ENCODE assay signal across 19 mouse cellular contexts in the genomic region with DNA sequence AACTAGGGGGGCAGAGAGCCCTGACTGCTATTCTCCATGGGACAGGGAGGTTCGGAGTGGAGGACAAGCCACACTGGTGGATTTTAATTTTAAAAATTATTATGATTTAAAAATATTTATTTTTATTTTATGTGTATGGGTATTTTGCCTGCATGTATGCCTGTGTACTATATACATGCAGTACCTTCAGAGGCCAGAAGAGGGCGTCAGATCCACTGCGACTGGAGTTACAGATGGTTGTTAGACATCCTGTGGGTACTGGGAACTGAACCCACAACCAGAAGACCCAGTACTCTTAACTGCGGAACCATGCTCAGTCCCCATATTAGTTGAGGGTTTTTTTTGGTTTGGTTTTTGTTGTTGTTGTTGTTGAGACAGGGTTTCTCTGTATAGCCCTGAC. TPM values are rescaled to one million over a fixed set of nuclear protein-coding genes. Genes with fewer than 3 reads are reported as not detected.
DNase-seq lines count a peak whose midpoint lies in the region; ATAC-seq and TF ChIP-seq lines count a peak whose summit lies in the region.
"Had no signal": no experiment of that assay in that cellular context is flagged by ENCODE, and none has a peak within 500 bp of the region (broad histone marks: within the 10 kb centered on the region; RNA-seq: fewer than 3 reads in every experiment).

No protein-coding gene starts in this region.

- H3K36me3 ChIP-seq in hindbrain, postnatal 0 days (ENCODE audit: insufficient read depth, low read length) = peaks cover 64% of the 10 kb centered on the region
- peaks cover 98% of the 10 kb centered on the region for H3K36me3 ChIP-seq in hindbrain, embryonic 10.5 days
- H3K36me3 ChIP-seq in midbrain, postnatal 0 days (ENCODE audit: insufficient read depth, low read length) = peaks cover 85% of the 10 kb centered on the region
- 0 out of 2 replicates have a peak, but pooled peaks cover 3% of the 10 kb centered on the region for H3K36me3 ChIP-seq in midbrain, embryonic 11.5 days (ENCODE audit: control insufficient read depth, insufficient read depth, low read length)
- H3K36me3 ChIP-seq in splenic B cell, adult 2 months (ENCODE audit: control insufficient read depth, insufficient read depth, low read length, poor library complexity, severe bottlenecking) = no peaks in the 10 kb centered on the region

- TF ChIP-seq POLR2A in bone marrow macrophage, adult 2 months (IDR thresholded peaks at IDR 0.05; ENCODE audit: borderline replicate concordance, low read depth, low read length) = no peak

- H3K27ac ChIP-seq in hindbrain, postnatal 0 days = no peak overlapping the region
- no peak overlapping the region for H3K27ac ChIP-seq in hindbrain, embryonic 10.5 days
- H3K27ac ChIP-seq in midbrain, postnatal 0 days (ENCODE audit: low read depth, low read length) = no peak overlapping the region
- H3K27ac ChIP-seq in midbrain, embryonic 11.5 days (ENCODE audit: low read depth, low read length) = no peak overlapping the region
- no peak overlapping the region for H3K27ac ChIP-seq in bone marrow macrophage, adult 2 months (ENCODE audit: insufficient read depth, low read depth, low read length)
- H3K27ac ChIP-seq: heart, embryonic 13.5 days; intestine, embryonic 15.5 days; limb, embryonic 10.5 days; neural tube, embryonic 15.5 days; stomach, embryonic 15.5 days had no signal

- no peaks in the 10 kb centered on the region for H3K4me1 ChIP-seq in hindbrain, postnatal 0 days (ENCODE audit: insufficient read depth, low read length)
- H3K4me1 ChIP-seq in hindbrain, embryonic 10.5 days (replicated peaks) = no peaks in the 10 kb centered on the region
- H3K4me1 ChIP-seq in midbrain, postnatal 0 days (ENCODE audit: insufficient read depth, low read length) = no peaks in the 10 kb centered on the region
- H3K4me1 ChIP-seq in midbrain, embryonic 11.5 days (ENCODE audit: control insufficient read depth, insufficient read depth, low read length) = no peaks in the 10 kb centered on the region
- no peaks in the 10 kb centered on the region for H3K4me1 ChIP-seq in bone marrow macrophage, adult 2 months (ENCODE audit: control insufficient read depth, insufficient read depth, low read length)
- H3K4me1 ChIP-seq: intestine, embryonic 15.5 days; limb, embryonic 10.5 days; neural tube, embryonic 15.5 days; stomach, embryonic 15.5 days had no signal

- TF ChIP-seq CTCF in hindbrain, postnatal 0 days (IDR thresholded peaks at IDR 0.05; ENCODE audit: low read depth) = peak; percentile 49
- TF ChIP-seq CTCF in midbrain, postnatal 0 days (IDR thresholded peaks at IDR 0.05) = peak; percentile 52
- peak; percentile 34; the same call in 1 of the 2 replicates for TF ChIP-seq CTCF in bone marrow macrophage, adult 2 months (IDR thresholded peaks at IDR 0.05; ENCODE audit: low read depth, low read length)

- no peaks in the 10 kb centered on the region for H3K27me3 ChIP-seq in hindbrain, postnatal 0 days (ENCODE audit: insufficient read depth, low read length)
- H3K27me3 ChIP-seq in hindbrain, embryonic 10.5 days (ENCODE audit: insufficient read depth, poor library complexity, severe bottlenecking) = no peaks in the 10 kb centered on the region
- no peaks in the 10 kb centered on the region for H3K27me3 ChIP-seq in midbrain, postnatal 0 days (ENCODE audit: insufficient read depth, low read length)
- H3K27me3 ChIP-seq in midbrain, embryonic 11.5 days (ENCODE audit: control insufficient read depth, insufficient read depth, low read length) = no peaks in the 10 kb centered on the region
- no peaks in the 10 kb centered on the region for H3K27me3 ChIP-seq in splenic B cell, adult 2 months (ENCODE audit: control insufficient read depth, insufficient read depth, low read length, poor library complexity, severe bottlenecking)
- H3K27me3 ChIP-seq: heart, embryonic 13.5 days; intestine, embryonic 15.5 days; neural tube, embryonic 15.5 days; Patski; stomach, embryonic 15.5 days had no signal

- 74% methylated on average over 4 of the region's 4 CpGs for WGBS in hindbrain, postnatal 0 days
- 74% methylated on average over 4 of the region's 4 CpGs for WGBS in hindbrain, embryonic 10.5 days
- WGBS in midbrain, postnatal 0 days = 75% methylated on average over 4 of the region's 4 CpGs
- 74% methylated on average over 4 of the region's 4 CpGs for WGBS in midbrain, embryonic 11.5 days

- H3K4me2 ChIP-seq in hindbrain, postnatal 0 days (ENCODE audit: low read depth, low read length) = no peak overlapping the region
- no peak overlapping the region for H3K4me2 ChIP-seq in midbrain, postnatal 0 days (ENCODE audit: low read depth, low read length, poor library complexity, severe bottlenecking)
- no peak overlapping the region for H3K4me2 ChIP-seq in midbrain, embryonic 11.5 days
- H3K4me2 ChIP-seq: heart, embryonic 13.5 days; intestine, embryonic 15.5 days; neural tube, embryonic 15.5 days; stomach, embryonic 15.5 days had no signal

- H3K9me3 ChIP-seq in hindbrain, postnatal 0 days (ENCODE audit: low read length) = no peaks in the 10 kb centered on the region
- no peaks in the 10 kb centered on the region for H3K9me3 ChIP-seq in hindbrain, embryonic 10.5 days
- no peaks in the 10 kb centered on the region for H3K9me3 ChIP-seq in midbrain, postnatal 0 days (ENCODE audit: low read length)
- no peaks in the 10 kb centered on the region for H3K9me3 ChIP-seq in midbrain, embryonic 11.5 days (ENCODE audit: control insufficient read depth, low read length)
- H3K9me3 ChIP-seq: heart, embryonic 13.5 days; intestine, embryonic 15.5 days; limb, embryonic 10.5 days; neural tube, embryonic 15.5 days; stomach, embryonic 15.5 days had no signal

- DNase-seq in hindbrain, postnatal 0 days (ENCODE audit: low spot score) = no peak
- no peak for DNase-seq in hindbrain, embryonic 10.5 days (ENCODE audit: low spot score)
- DNase-seq in midbrain, postnatal 0 days (ENCODE audit: low spot score) = no peak
- DNase-seq in midbrain, embryonic 11.5 days (ENCODE audit: low spot score, missing footprints) = no peak
- peak; percentile 16 for DNase-seq in splenic B cell, adult 2 months (ENCODE audit: low read depth, low spot score)
- DNase-seq in kidney, postnatal 4 days = no peak
- DNase-seq in thymus, postnatal 14 days = no peak
- DNase-seq: adrenal gland, adult 2 months; cerebellum, postnatal 25 days; gastrocnemius, postnatal 36 days; kidney, postnatal 25 days; thymus, postnatal 4 days had no signal

- no peak overlapping the region for H3K4me3 ChIP-seq in hindbrain, postnatal 0 days (ENCODE audit: low read length)
- H3K4me3 ChIP-seq in hindbrain, embryonic 10.5 days = no peak overlapping the region
- H3K4me3 ChIP-seq in midbrain, postnatal 0 days (ENCODE audit: low read depth, low read length) = no peak overlapping the region
- no peak overlapping the region for H3K4me3 ChIP-seq in midbrain, embryonic 11.5 days (ENCODE audit: low read depth, low read length)
- no peak overlapping the region for H3K4me3 ChIP-seq in bone marrow macrophage, adult 2 months (ENCODE audit: insufficient read depth, low read length)
- H3K4me3 ChIP-seq: heart, embryonic 13.5 days; intestine, embryonic 15.5 days; limb, embryonic 10.5 days; neural tube, embryonic 15.5 days; stomach, embryonic 15.5 days had no signal

- no peak for ATAC-seq in hindbrain, postnatal 0 days
- no peak for ATAC-seq in midbrain, postnatal 0 days (ENCODE audit: low FRiP score)
- ATAC-seq in midbrain, embryonic 11.5 days (ENCODE audit: low FRiP score) = no peak
- ATAC-seq: intestine, embryonic 15.5 days; Patski had no signal

- no peak overlapping the region for H3K9ac ChIP-seq in hindbrain, postnatal 0 days (replicated peaks; ENCODE audit: low read length)
- no peak overlapping the region for H3K9ac ChIP-seq in midbrain, postnatal 0 days (replicated peaks; ENCODE audit: low read length, poor library complexity, severe bottlenecking)
- no peak overlapping the region for H3K9ac ChIP-seq in midbrain, embryonic 11.5 days (ENCODE audit: low read length)
- H3K9ac ChIP-seq: heart, embryonic 13.5 days; intestine, embryonic 15.5 days; neural tube, embryonic 15.5 days; stomach, embryonic 15.5 days had no signal

RNA-seq across cellular contexts. Expression of a gene that starts 28.2 kb away (rescaled TPM):
- total RNA-seq in hindbrain, postnatal 0 days (2014; rRNA removed) = 6.4 and 7.9 TPM in 2 replicates
- polyA plus RNA-seq in hindbrain, postnatal 0 days (2015; fragmentation: Nextera tagmentation; extraction: Ambion mirVana) = 2.3 and 2.9 TPM in 2 replicates
- 0.59 and 0.81 TPM in 2 replicates for polyA plus RNA-seq in hindbrain, embryonic 10.5 days (2016; fragmentation: Nextera tagmentation; extraction: Ambion mirVana)
- 2.8 and 4.5 TPM in 2 replicates for total RNA-seq in midbrain, postnatal 0 days (2014; rRNA removed)
- polyA plus RNA-seq in midbrain, postnatal 0 days (2015; fragmentation: Nextera tagmentation; extraction: Ambion mirVana) = 1.7 and 2.3 TPM in 2 replicates
- polyA plus RNA-seq in midbrain, embryonic 11.5 days (2014; fragmentation: Nextera tagmentation; extraction: Ambion mirVana) = 0.34 and 0.92 TPM in 2 replicates
- polyA plus RNA-seq in bone marrow macrophage, adult 2 months (2012; ENCODE audit: insufficient read depth, insufficient read length, missing spikeins) = 0.61 and 0.78 TPM in 2 replicates
- polyA plus RNA-seq: limb, embryonic 10.5 days had no signal
